Mouse (Mus musculus) liver, embryonic 14.5 days (tissue): ENCODE measurements at regions not wholly inside any gene's neighbourhood (a gene's known extent, or its start where the extent isn't known, plus 50 kb on each side); places are given as distances from the start of the nearest gene placed in this dataset.

ENCODE experiments used
- ATAC-seq: fragments of 200-750 bp; cut with Nextera tagmentation; 2 replicates; pipeline ENCODE4 v1.8.0; 2017; ENCODE audit warnings: moderate number of reproducible peaks, mild to moderate bottlenecking, moderate library complexity; ENCODE audit not compliant: insufficient read depth
- DNase-seq, 3 experiments: peaks; one replicate each; pipeline ENCODE4 v3.0.0-alpha.2; 2012 to 2013; ENCODE audit warnings: low read depth in 3 of 3, low spot score in 3 of 3
- H3K27ac ChIP-seq: fragments of 300-500 bp; sonication (generic); 2 replicates; pipeline ENCODE4 v1.5.1; 2014; ENCODE audit warnings: moderate library complexity, mild to moderate bottlenecking, control low read depth, inconsistent platforms
- H3K27me3 ChIP-seq: fragments of 300-500 bp; sonication (generic); 2 replicates; pipeline ENCODE4 v1.6.1; 2014; ENCODE audit warnings: mild to moderate bottlenecking, low read length, moderate library complexity; ENCODE audit not compliant: control insufficient read depth, insufficient read depth
- H3K36me3 ChIP-seq: fragments of 300-500 bp; sonication (generic); replicated peaks from 2 replicates; pipeline ENCODE4 v1.6.1; 2014; ENCODE audit warnings: low read depth; ENCODE audit not compliant: control insufficient read depth, insufficient read depth
- H3K4me1 ChIP-seq, 2 experiments: fragments of 200-500 bp in 1 of 2; fragments of 300-500 bp in 1 of 2; sonication (generic) in 1 of 2; replicated peaks; 2 replicates each; pipeline ENCODE4 v1.6.1; 2012 to 2014; ENCODE audit warnings: antibody characterized with exemption in 1 of 2, inconsistent platforms in 1 of 2, low read length in 1 of 2; ENCODE audit not compliant: control insufficient read depth in 2 of 2, insufficient read depth in 2 of 2
- H3K4me2 ChIP-seq: fragments of 300-500 bp; sonication (generic); 2 replicates; pipeline ENCODE4 v1.6.1; 2014; ENCODE audit warnings: low read depth, mild to moderate bottlenecking, control low read depth, moderate library complexity
- H3K4me3 ChIP-seq, 2 experiments: fragments of 200-500 bp in 1 of 2; fragments of 300-500 bp in 1 of 2; sonication (generic) in 1 of 2; 2 replicates each; pipeline ENCODE4 v1.5.1; 2012 to 2014; ENCODE audit warnings: low read depth in 2 of 2, low read length in 2 of 2, mild to moderate bottlenecking in 2 of 2, control low read depth in 1 of 2, inconsistent platforms in 1 of 2, moderate library complexity in 1 of 2; ENCODE audit not compliant: insufficient read depth in 1 of 2
- H3K9ac ChIP-seq: fragments of 300-500 bp; sonication (generic); replicated peaks from 2 replicates; pipeline ENCODE4 v1.6.1; 2014; ENCODE audit warnings: mild to moderate bottlenecking, control low read depth, moderate library complexity
- H3K9me3 ChIP-seq: fragments of 300-500 bp; sonication (generic); 2 replicates; pipeline ENCODE4 v1.6.1; 2016; ENCODE audit warnings: low read length, mixed read lengths; ENCODE audit not compliant: control insufficient read depth
- CTCF ChIP-seq: IDR thresholded peaks from 2 replicates; pipeline ENCODE4 v1.5.1; 2016; ENCODE audit warnings: antibody characterized with exemption, low read depth, control low read depth
- EP300 ChIP-seq: IDR thresholded peaks from 2 replicates; pipeline ENCODE4 v1.6.1; 2016; ENCODE audit warnings: antibody characterized with exemption, low read depth
- WGBS: fragments of 180-500 bp; shearing (Covaris S2); extraction: QIAGEN DNeasy Blood & Tissue Kit; methylation state at CpG from one replicate; pipeline ENCODE4 v1.1.7; 2014; ENCODE audit not compliant: insufficient replicate concordance; 5-methylcytosine and 5-hydroxymethylcytosine counted together

- H3K36me3 ChIP-seq, result no peaks in the 10 kb centered on the region
- no peak overlapping the region for H3K4me2 ChIP-seq
- 48% methylated on average over 9 of the region's 9 CpGs for WGBS
- DNase-seq (no peak), ATAC-seq (no peak)
- H3K27ac ChIP-seq, result no peak overlapping the region
- H3K27me3 ChIP-seq, result no peaks in the 10 kb centered on the region
- no peak for TF ChIP-seq CTCF
- no peak for TF ChIP-seq EP300
- H3K9me3 ChIP-seq, result no peaks in the 10 kb centered on the region
- no peak overlapping the region for H3K4me3 ChIP-seq
- no peak overlapping the region for H3K9ac ChIP-seq
- no peaks in the 10 kb centered on the region for H3K4me1 ChIP-seq
These were observed 670.4 kb downstream of the Tmem132b start for GRCm38 (mm10) chr5:126201996-126202395.

- Histone ChIP-seq H3K27ac (no peak overlapping the region), H3K36me3 (no peaks in the 10 kb centered on the region), H3K9ac (no peak overlapping the region), H3K4me1 (no peaks in the 10 kb centered on the region), H3K4me3 (no peak overlapping the region), H3K9me3 (no peaks in the 10 kb centered on the region), H3K4me2 (no peak overlapping the region), H3K27me3 (no peaks in the 10 kb centered on the region)
- no peak for ATAC-seq
- 69% methylated on average over 5 of the region's 5 CpGs for WGBS
- no peak for DNase-seq
- TF ChIP-seq EP300, result no peak
- TF ChIP-seq CTCF, result no peak
These were observed 685.4 kb downstream of the Tmem132b start for GRCm38 (mm10) chr5:126217016-126217415.

GRCm38 (mm10) chr5:126217746-126218145 is 686.2 kb downstream of the Tmem132b start:
- H3K9ac ChIP-seq, result no peak overlapping the region
- H3K4me2 ChIP-seq, result no peak overlapping the region
- no peaks in the 10 kb centered on the region for H3K36me3 ChIP-seq
- TF ChIP-seq EP300 (no peak), CTCF (no peak)
- H3K4me3 ChIP-seq, result no peak overlapping the region
- H3K4me1 ChIP-seq, result no peaks in the 10 kb centered on the region
- ATAC-seq (no peak), DNase-seq (no peak)
- H3K9me3 ChIP-seq, result no peaks in the 10 kb centered on the region
- WGBS, result 48% methylated on average over 1 of the region's 1 CpGs
- H3K27me3 ChIP-seq, result no peaks in the 10 kb centered on the region
- H3K27ac ChIP-seq, result no peak overlapping the region

- Histone ChIP-seq H3K4me3 (no peak overlapping the region), H3K4me2 (no peak overlapping the region), H3K4me1 (no peaks in the 10 kb centered on the region), H3K27ac (no peak overlapping the region), H3K9me3 (no peaks in the 10 kb centered on the region), H3K27me3 (no peaks in the 10 kb centered on the region), H3K36me3 (no peaks in the 10 kb centered on the region), H3K9ac (no peak overlapping the region)
- TF ChIP-seq CTCF, result no peak
- TF ChIP-seq EP300, result no peak
- WGBS, result 69% methylated on average over 3 of the region's 3 CpGs
- ATAC-seq (no peak), DNase-seq (no peak)
These were observed 692.1 kb downstream of the Tmem132b start for GRCm38 (mm10) chr5:126223696-126224095.

- H3K9me3 ChIP-seq, result no peaks in the 10 kb centered on the region
- no peaks in the 10 kb centered on the region for H3K36me3 ChIP-seq
- H3K27me3 ChIP-seq, result no peaks in the 10 kb centered on the region
- H3K9ac ChIP-seq, result no peak overlapping the region
- WGBS, result 52% methylated on average over 4 of the region's 4 CpGs
- TF ChIP-seq CTCF, result no peak
- no peak for TF ChIP-seq EP300
- no peak overlapping the region for H3K4me3 ChIP-seq
- no peaks in the 10 kb centered on the region for H3K4me1 ChIP-seq
- DNase-seq, result no peak
- H3K27ac ChIP-seq, result no peak overlapping the region
- no peak overlapping the region for H3K4me2 ChIP-seq
- ATAC-seq, result no peak
These were observed 699.2 kb downstream of the Tmem132b start for GRCm38 (mm10) chr5:126230768-126231167.

GRCm38 (mm10) chr5:126238071-126238470 is 706.5 kb downstream of the Tmem132b start:
- WGBS, result 48% methylated on average over 3 of the region's 3 CpGs

More at GRCm38 (mm10) chr5:126238071-126238470, 706.5 kb downstream of the Tmem132b start:
- H3K9me3 ChIP-seq, result no peaks in the 10 kb centered on the region
- no peaks in the 10 kb centered on the region for H3K27me3 ChIP-seq
- H3K4me2 ChIP-seq, result no peak overlapping the region
- TF ChIP-seq EP300 (no peak), CTCF (no peak)
- H3K4me3 ChIP-seq, result no peak overlapping the region
- no peaks in the 10 kb centered on the region for H3K4me1 ChIP-seq
- ATAC-seq (no peak), DNase-seq (no peak)
- H3K27ac ChIP-seq, result no peak overlapping the region
- no peak overlapping the region for H3K9ac ChIP-seq
- no peaks in the 10 kb centered on the region for H3K36me3 ChIP-seq
